Comparison of ENCODE assay signal across 11 mouse cellular contexts in the genomic region with DNA sequence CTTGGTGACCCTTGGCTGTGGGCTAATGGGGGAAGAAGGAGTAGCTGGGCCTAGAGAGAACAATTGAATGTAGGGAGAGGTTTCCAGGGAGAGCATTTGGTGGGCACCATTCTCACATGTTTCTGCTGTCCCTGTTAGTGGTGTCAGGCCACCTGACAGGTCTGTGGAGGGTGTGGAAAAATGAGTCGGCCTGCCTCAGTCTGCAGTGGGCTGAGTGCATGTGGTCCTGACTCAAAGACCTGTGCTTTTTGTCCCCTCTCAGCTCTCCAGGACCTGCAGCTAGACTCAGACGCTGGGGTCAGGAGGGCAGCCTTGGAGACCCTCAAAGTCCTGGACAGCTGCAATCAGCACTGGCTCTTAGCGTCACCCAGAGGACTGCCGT. TPM values are rescaled to one million over a fixed set of nuclear protein-coding genes. Genes with fewer than 3 reads are reported as not detected.
DNase-seq lines count a peak whose midpoint lies in the region; ATAC-seq and TF ChIP-seq lines count a peak whose summit lies in the region.
"Had no signal": no experiment of that assay in that cellular context is flagged by ENCODE, and none has a peak within 500 bp of the region (broad histone marks: within the 10 kb centered on the region; RNA-seq: fewer than 3 reads in every experiment).

No protein-coding gene starts in this region.

- peak overlapping the region; percentile 0; the same call in 1 of the 2 replicates for H3K9ac ChIP-seq in heart, embryonic 13.5 days
- H3K9ac ChIP-seq in liver, embryonic 14.5 days (replicated peaks), result no peak overlapping the region
- H3K9ac ChIP-seq in stomach, postnatal 0 days (ENCODE audit: low read length), result peak overlapping the region; percentile 5

- peaks cover 31% of the 10 kb centered on the region for H3K9me3 ChIP-seq in heart, embryonic 13.5 days
- no peaks in the 10 kb centered on the region for H3K9me3 ChIP-seq in liver, embryonic 14.5 days (ENCODE audit: control insufficient read depth, low read length)
- peaks cover 15% of the 10 kb centered on the region for H3K9me3 ChIP-seq in stomach, postnatal 0 days (ENCODE audit: control insufficient read depth, low read length)

- 70% methylated on average over 4 of the region's 4 CpGs for WGBS in heart, embryonic 13.5 days
- 67% methylated on average over 4 of the region's 4 CpGs for WGBS in liver, embryonic 14.5 days (ENCODE audit: insufficient replicate concordance)
- 72% methylated on average over 4 of the region's 4 CpGs for WGBS in stomach, postnatal 0 days
- 84% methylated on average over 4 of the region's 4 CpGs for WGBS in thymus, adult 2 months
- 78% methylated on average over 4 of the region's 4 CpGs for WGBS in cerebellum, adult 2 months

- no peak for TF ChIP-seq POLR2A in thymus, adult 2 months (IDR thresholded peaks at IDR 0.05; ENCODE audit: control insufficient read depth, extremely low read depth, insufficient read depth, low read length, poor library complexity)
- TF ChIP-seq POLR2A in cerebellum, adult 2 months (IDR thresholded peaks at IDR 0.05; ENCODE audit: borderline replicate concordance, insufficient read depth, low read length), result no peak

- H3K27ac ChIP-seq in heart, embryonic 13.5 days (replicated peaks), result no peak overlapping the region; the same call in 1 of the 2 replicates
- H3K27ac ChIP-seq in liver, embryonic 14.5 days, result no peak overlapping the region
- peak overlapping the region; percentile 13; the same call in 1 of the 2 replicates for H3K27ac ChIP-seq in stomach, postnatal 0 days (replicated peaks)
- no peak overlapping the region for H3K27ac ChIP-seq in thymus, adult 2 months (ENCODE audit: control insufficient read depth, insufficient read depth, low read length)
- H3K27ac ChIP-seq in cerebellum, adult 2 months (ENCODE audit: insufficient read depth, low read length), result no peak overlapping the region
- H3K27ac ChIP-seq: gastrocnemius, adult 2 months had no signal

- H3K27me3 ChIP-seq in heart, embryonic 13.5 days (replicated peaks), result no peaks in the 10 kb centered on the region
- no peaks in the 10 kb centered on the region for H3K27me3 ChIP-seq in liver, embryonic 14.5 days (ENCODE audit: control insufficient read depth, insufficient read depth, low read length)
- no peaks in the 10 kb centered on the region for H3K27me3 ChIP-seq in stomach, postnatal 0 days (ENCODE audit: control insufficient read depth, insufficient read depth, low read length)
- no peaks in the 10 kb centered on the region for H3K27me3 ChIP-seq in thymus, adult 2 months (ENCODE audit: control insufficient read depth, insufficient read depth, low read length)
- H3K27me3 ChIP-seq in cerebellum, adult 2 months (ENCODE audit: control insufficient read depth, insufficient read depth, low read length), result no peaks in the 10 kb centered on the region

- H3K36me3 ChIP-seq in heart, embryonic 13.5 days, result peaks cover 54% of the 10 kb centered on the region
- peaks cover 35% of the 10 kb centered on the region for H3K36me3 ChIP-seq in liver, embryonic 14.5 days (replicated peaks; ENCODE audit: control insufficient read depth, insufficient read depth, low read depth)
- H3K36me3 ChIP-seq in stomach, postnatal 0 days (ENCODE audit: control insufficient read depth, insufficient read depth, low read length), result peaks cover 51% of the 10 kb centered on the region
- peaks cover 38% of the 10 kb centered on the region for H3K36me3 ChIP-seq in thymus, adult 2 months (ENCODE audit: control insufficient read depth, insufficient read depth, low read length)

- DNase-seq in heart, postnatal 4 days, result no peak
- peak; percentile 74 for DNase-seq in testis, postnatal 10 days (ENCODE audit: low spot score)
- no peak for DNase-seq in testis, postnatal 14 days (ENCODE audit: low spot score)
- DNase-seq in liver, embryonic 14.5 days (ENCODE audit: low read depth in 3 of 3, low spot score in 3 of 3), result no peak
- DNase-seq in stomach, postnatal 0 days (ENCODE audit: low spot score), result no peak
- DNase-seq in thymus, adult 2 months, result no peak
- DNase-seq in cerebellum, adult 2 months, result no peak
- DNase-seq: gastrocnemius, adult 2 months had no signal

- no peak for ATAC-seq in heart, embryonic 13.5 days (ENCODE audit: extremely low read depth, insufficient number of reproducible peaks, low FRiP score, low TSS enrichment)
- peak; percentile 4 for ATAC-seq in liver, embryonic 14.5 days (ENCODE audit: insufficient read depth)
- ATAC-seq in stomach, postnatal 0 days (ENCODE audit: low FRiP score, low TSS enrichment), result no peak

- H3K4me2 ChIP-seq in heart, embryonic 13.5 days, result no peak overlapping the region
- no peak overlapping the region for H3K4me2 ChIP-seq in liver, embryonic 14.5 days (ENCODE audit: low read depth)
- H3K4me2 ChIP-seq in stomach, postnatal 0 days (replicated peaks; ENCODE audit: low read depth), result no peak overlapping the region

- H3K4me3 ChIP-seq in heart, embryonic 13.5 days, result no peak overlapping the region
- no peak overlapping the region for H3K4me3 ChIP-seq in liver, embryonic 14.5 days (ENCODE audit: insufficient read depth in 1 of 2, low read depth in 2 of 2, low read length in 2 of 2)
- H3K4me3 ChIP-seq in stomach, postnatal 0 days (ENCODE audit: low read depth, low read length), result no peak overlapping the region
- H3K4me3 ChIP-seq in thymus, adult 2 months (ENCODE audit: control insufficient read depth, insufficient read depth, low read length), result no peak overlapping the region
- H3K4me3 ChIP-seq in cerebellum, adult 2 months (replicated peaks; ENCODE audit: insufficient read depth, low read depth, low read length), result no peak overlapping the region
- H3K4me3 ChIP-seq: gastrocnemius, adult 2 months had no signal

- no peak for TF ChIP-seq EP300 in liver, embryonic 14.5 days (IDR thresholded peaks at IDR 0.05; ENCODE audit: low read depth)
- no peak for TF ChIP-seq EP300 in stomach, postnatal 0 days (optimal IDR thresholded peaks at IDR 0.05)

- peaks cover 33% of the 10 kb centered on the region for H3K4me1 ChIP-seq in heart, embryonic 13.5 days
- peaks cover 6 to 34% of the 10 kb centered on the region in 2 experiments; a peak in 3 of 4 replicates for H3K4me1 ChIP-seq in liver, embryonic 14.5 days (replicated peaks; ENCODE audit: control insufficient read depth in 2 of 2, insufficient read depth in 2 of 2, low read length in 1 of 2)
- peaks cover 21% of the 10 kb centered on the region for H3K4me1 ChIP-seq in stomach, postnatal 0 days (replicated peaks; ENCODE audit: control insufficient read depth, insufficient read depth)
- H3K4me1 ChIP-seq in thymus, adult 2 months (replicated peaks; ENCODE audit: control insufficient read depth, insufficient read depth, low read length), result peaks cover 21% of the 10 kb centered on the region
- peaks cover 30% of the 10 kb centered on the region for H3K4me1 ChIP-seq in cerebellum, adult 2 months (ENCODE audit: control insufficient read depth, insufficient read depth, low read length)

- no peak for TF ChIP-seq CTCF in liver, embryonic 14.5 days (IDR thresholded peaks at IDR 0.05; ENCODE audit: low read depth)
- no peak for TF ChIP-seq CTCF in stomach, postnatal 0 days (IDR thresholded peaks at IDR 0.05; ENCODE audit: low read depth)
- no peak for TF ChIP-seq CTCF in thymus, adult 2 months (IDR thresholded peaks at IDR 0.05; ENCODE audit: borderline replicate concordance, control insufficient read depth, extremely low read depth, insufficient read depth, low read length, poor library complexity)
- no peak for TF ChIP-seq CTCF in cerebellum, adult 2 months (IDR thresholded peaks at IDR 0.05; ENCODE audit: borderline replicate concordance, insufficient read depth, low read depth, low read length)

RNA-seq across cellular contexts. Expression of a gene that starts 17.8 kb away (rescaled TPM):
- polyA plus RNA-seq in heart, embryonic 13.5 days (2015; fragmentation: Nextera tagmentation; extraction: Ambion mirVana), result 102 and 106 TPM in 2 replicates
- 100 to 1,000 TPM in 1 of 2 experiments, 10 to 100 TPM in 1; 97.1 to 100 TPM for total RNA-seq in heart, postnatal 4 days (2021)
- 51.9 and 61.0 TPM in 2 replicates for polyA plus RNA-seq in liver, embryonic 14.5 days (2012; rRNA removed)
- polyA plus RNA-seq in liver, embryonic 14.5 days (2014; fragmentation: Nextera tagmentation; extraction: Ambion mirVana), result 38.0 and 42.9 TPM in 2 replicates
- 30.0 and 34.1 TPM in 2 replicates for polyA plus RNA-seq in stomach, postnatal 0 days (2015; fragmentation: Nextera tagmentation; extraction: Ambion mirVana)
- polyA plus RNA-seq in thymus, adult 2 months (2012; rRNA removed), result 168 and 197 TPM in 2 replicates
- polyA plus RNA-seq in cerebellum, adult 2 months (2012; rRNA removed), result 79.1 and 80.4 TPM in 2 replicates

RNA-seq across cellular contexts. Expression of a gene that starts 17.8 kb away (rescaled TPM):
- 0.03 and 0.04 TPM in 2 replicates for polyA plus RNA-seq in heart, embryonic 13.5 days (2015; fragmentation: Nextera tagmentation; extraction: Ambion mirVana)
- not detected for total RNA-seq in heart, postnatal 4 days (2021)
- not detected in 2 replicates for polyA plus RNA-seq in liver, embryonic 14.5 days (2012; rRNA removed)
- polyA plus RNA-seq in liver, embryonic 14.5 days (2014; fragmentation: Nextera tagmentation; extraction: Ambion mirVana), result not detected in 2 replicates
- polyA plus RNA-seq in stomach, postnatal 0 days (2015; fragmentation: Nextera tagmentation; extraction: Ambion mirVana), result 0.02 and 0.06 TPM in 2 replicates
- 0.03 and 0.08 TPM in 2 replicates for polyA plus RNA-seq in thymus, adult 2 months (2012; rRNA removed)
- polyA plus RNA-seq in cerebellum, adult 2 months (2012; rRNA removed), result 0.48 and 0.49 TPM in 2 replicates
- total RNA-seq: CH12.LX; gastrocnemius, adult 2 months; hematopoietic stem cell, adult 5-6 weeks had no signal

RNA-seq across cellular contexts. Expression of a gene that starts 32.8 kb away (rescaled TPM):
- polyA plus RNA-seq in heart, embryonic 13.5 days (2015; fragmentation: Nextera tagmentation; extraction: Ambion mirVana), result 0.33 and 0.50 TPM in 2 replicates
- under 1 TPM in 1 of 2 experiments, not detected in 1; 0.02 TPM for total RNA-seq in heart, postnatal 4 days (2021)
- polyA plus RNA-seq in liver, embryonic 14.5 days (2012; rRNA removed), result under 0.01 and 0.01 TPM in 2 replicates
- 0.38 and 0.81 TPM in 2 replicates for polyA plus RNA-seq in liver, embryonic 14.5 days (2014; fragmentation: Nextera tagmentation; extraction: Ambion mirVana)
- polyA plus RNA-seq in stomach, postnatal 0 days (2015; fragmentation: Nextera tagmentation; extraction: Ambion mirVana), result 0.54 and 0.84 TPM in 2 replicates
- polyA plus RNA-seq in thymus, adult 2 months (2012; rRNA removed), result 0.29 and 0.96 TPM in 2 replicates
- 0.25 and 0.43 TPM in 2 replicates for polyA plus RNA-seq in cerebellum, adult 2 months (2012; rRNA removed)
- total RNA-seq: gastrocnemius, adult 2 months had no signal

RNA-seq across cellular contexts. Expression of a gene that starts 47.9 kb away (rescaled TPM):
- polyA plus RNA-seq in heart, embryonic 13.5 days (2015; fragmentation: Nextera tagmentation; extraction: Ambion mirVana), result not detected in 2 replicates
- not detected for total RNA-seq in heart, postnatal 4 days (2021)
- 0.17 and 0.22 TPM in 2 replicates for polyA plus RNA-seq in liver, embryonic 14.5 days (2012; rRNA removed)
- not detected in 2 replicates for polyA plus RNA-seq in liver, embryonic 14.5 days (2014; fragmentation: Nextera tagmentation; extraction: Ambion mirVana)
- 23.6 and 24.8 TPM in 2 replicates for polyA plus RNA-seq in stomach, postnatal 0 days (2015; fragmentation: Nextera tagmentation; extraction: Ambion mirVana)
- polyA plus RNA-seq in thymus, adult 2 months (2012; rRNA removed), result 0.47 and 0.64 TPM in 2 replicates
- polyA plus RNA-seq in cerebellum, adult 2 months (2012; rRNA removed), result not detected in 2 replicates
- total RNA-seq: CH12.LX; gastrocnemius, adult 2 months; hematopoietic stem cell, adult 5-6 weeks had no signal

RNA-seq across cellular contexts. Expression of a gene that starts 54.1 kb away (rescaled TPM):
- 5.3 and 5.8 TPM in 2 replicates for polyA plus RNA-seq in heart, embryonic 13.5 days (2015; fragmentation: Nextera tagmentation; extraction: Ambion mirVana)
- total RNA-seq in heart, postnatal 4 days (2021), result 1 to 10 TPM; 1.6 to 1.8 TPM
- polyA plus RNA-seq in liver, embryonic 14.5 days (2012; rRNA removed), result 5.5 and 7.9 TPM in 2 replicates
- 9.4 and 10.8 TPM in 2 replicates for polyA plus RNA-seq in liver, embryonic 14.5 days (2014; fragmentation: Nextera tagmentation; extraction: Ambion mirVana)
- 7.2 and 8.2 TPM in 2 replicates for polyA plus RNA-seq in stomach, postnatal 0 days (2015; fragmentation: Nextera tagmentation; extraction: Ambion mirVana)
- 0.82 and 1.5 TPM in 2 replicates for polyA plus RNA-seq in thymus, adult 2 months (2012; rRNA removed)
- polyA plus RNA-seq in cerebellum, adult 2 months (2012; rRNA removed), result 2.9 and 3.5 TPM in 2 replicates
- total RNA-seq: CH12.LX; gastrocnemius, adult 2 months; hematopoietic stem cell, adult 5-6 weeks had no signal
